Mouse (Mus musculus): Measurements from ENCODE around the gene Ctnnb1. TPM values are rescaled to one million over a fixed set of nuclear protein-coding genes. Genes with fewer than 3 reads are reported as not detected.

Ctnnb1 gene
- total and polyA plus RNA-seq, 2 experiments from 2014 or later, result 214 to 857 TPM

- Histone ChIP-seq H3K9ac (replicated peaks; ENCODE audit: low read depth, low read length) (no peak overlapping the region), H3K36me3 (replicated peaks; ENCODE audit: control insufficient read depth, insufficient read depth, low read length) (0 out of 2 replicates have a peak, but pooled peaks cover 18% of the 10 kb centered on the region), H3K4me2 (ENCODE audit: low read depth, low read length) (no peak overlapping the region), H3K4me3 (ENCODE audit: low read depth, low read length) (no peak overlapping the region), H3K9me3 (replicated peaks; ENCODE audit: control insufficient read depth, low read length) (no peaks in the 10 kb centered on the region), H3K27ac (ENCODE audit: low read depth) (no peak overlapping the region), H3K4me1 (ENCODE audit: control insufficient read depth, insufficient read depth) (peaks cover 52% of the 10 kb centered on the region), H3K27me3 (ENCODE audit: control insufficient read depth, insufficient read depth, low read length) (no peaks in the 10 kb centered on the region)
- DNase-seq (ENCODE audit: low spot score), result no peak
- WGBS, result 80% methylated on average over 3 of the region's 3 CpGs
- no peak for ATAC-seq (ENCODE audit: insufficient read depth, low read depth)
- TF ChIP-seq CTCF (IDR thresholded peaks at IDR 0.05; ENCODE audit: low read depth) (no peak), EP300 (IDR thresholded peaks at IDR 0.05; ENCODE audit: low read depth) (no peak)
These were observed 11.8 kb downstream of the Ctnnb1 start for GRCm38 (mm10) chr9:120940858-120941257.

- ATAC-seq (ENCODE audit: insufficient read depth, low read depth), result no peak
- TF ChIP-seq CTCF (IDR thresholded peaks at IDR 0.05; ENCODE audit: low read depth), result no peak
- TF ChIP-seq EP300 (IDR thresholded peaks at IDR 0.05; ENCODE audit: low read depth), result no peak
These were observed 14.7 kb downstream of the Ctnnb1 start for GRCm38 (mm10) chr9:120943757-120944156.

GRCm38 (mm10) chr9:120944211-120944610 lies 15.2 kb downstream of the Ctnnb1 start:
- DNase-seq (ENCODE audit: low spot score) (no peak), ATAC-seq (ENCODE audit: insufficient read depth, low read depth) (no peak)
- no peaks in the 10 kb centered on the region for H3K27me3 ChIP-seq (ENCODE audit: control insufficient read depth, insufficient read depth, low read length)
- no peak overlapping the region for H3K4me3 ChIP-seq (ENCODE audit: low read depth, low read length)
- H3K9me3 ChIP-seq (replicated peaks; ENCODE audit: control insufficient read depth, low read length), result no peaks in the 10 kb centered on the region
- H3K9ac ChIP-seq (replicated peaks; ENCODE audit: low read depth, low read length), result no peak overlapping the region
- TF ChIP-seq CTCF (IDR thresholded peaks at IDR 0.05; ENCODE audit: low read depth), result no peak
- no peak for TF ChIP-seq EP300 (IDR thresholded peaks at IDR 0.05; ENCODE audit: low read depth)
- peaks cover 36% of the 10 kb centered on the region for H3K4me1 ChIP-seq (ENCODE audit: control insufficient read depth, insufficient read depth)
- H3K36me3 ChIP-seq (replicated peaks; ENCODE audit: control insufficient read depth, insufficient read depth, low read length), result 0 out of 2 replicates have a peak, but pooled peaks cover 18% of the 10 kb centered on the region
- no peak overlapping the region for H3K4me2 ChIP-seq (ENCODE audit: low read depth, low read length)
- WGBS, result 47% methylated on average over 3 of the region's 3 CpGs
- no peak overlapping the region for H3K27ac ChIP-seq (ENCODE audit: low read depth)

More at GRCm38 (mm10) chr9:120943757-120944156, 14.7 kb downstream of the Ctnnb1 start:
- H3K27me3 ChIP-seq (ENCODE audit: control insufficient read depth, insufficient read depth, low read length), result no peaks in the 10 kb centered on the region
- WGBS, result 41% methylated on average over 1 of the region's 1 CpGs
- no peaks in the 10 kb centered on the region for H3K9me3 ChIP-seq (replicated peaks; ENCODE audit: control insufficient read depth, low read length)
- no peak overlapping the region for H3K9ac ChIP-seq (replicated peaks; ENCODE audit: low read depth, low read length)
- no peak overlapping the region for H3K4me3 ChIP-seq (ENCODE audit: low read depth, low read length)
- H3K27ac ChIP-seq (ENCODE audit: low read depth), result no peak overlapping the region
- no peak for DNase-seq (ENCODE audit: low spot score)
- H3K36me3 ChIP-seq (replicated peaks; ENCODE audit: control insufficient read depth, insufficient read depth, low read length), result 0 out of 2 replicates have a peak, but pooled peaks cover 18% of the 10 kb centered on the region
- H3K4me1 ChIP-seq (ENCODE audit: control insufficient read depth, insufficient read depth), result peaks cover 34% of the 10 kb centered on the region
- H3K4me2 ChIP-seq (ENCODE audit: low read depth, low read length), result no peak overlapping the region

- Histone ChIP-seq H3K4me1 (ENCODE audit: control insufficient read depth, insufficient read depth) (peaks cover 31% of the 10 kb centered on the region), H3K27me3 (ENCODE audit: control insufficient read depth, insufficient read depth, low read length) (no peaks in the 10 kb centered on the region), H3K36me3 (replicated peaks; ENCODE audit: control insufficient read depth, insufficient read depth, low read length) (peaks cover 23% of the 10 kb centered on the region), H3K9me3 (replicated peaks; ENCODE audit: control insufficient read depth, low read length) (no peaks in the 10 kb centered on the region), H3K27ac (ENCODE audit: low read depth) (no peak overlapping the region), H3K4me2 (ENCODE audit: low read depth, low read length) (no peak overlapping the region), H3K9ac (replicated peaks; ENCODE audit: low read depth, low read length) (no peak overlapping the region), H3K4me3 (ENCODE audit: low read depth, low read length) (no peak overlapping the region)
- 65% methylated on average over 8 of the region's 8 CpGs for whole genome bisulfite sequencing
- TF ChIP-seq EP300 (IDR thresholded peaks at IDR 0.05; ENCODE audit: low read depth) (no peak), CTCF (IDR thresholded peaks at IDR 0.05; ENCODE audit: low read depth) (no peak)
- ATAC-seq (ENCODE audit: insufficient read depth, low read depth), result no peak
- no peak for DNase-seq (ENCODE audit: low spot score)
These were observed 17.1 kb downstream of the Ctnnb1 start for GRCm38 (mm10) chr9:120946131-120946530.

GRCm38 (mm10) chr9:120948832-120949231 lies 19.8 kb downstream of the Ctnnb1 start:
- peaks cover 41% of the 10 kb centered on the region for H3K36me3 ChIP-seq (replicated peaks; ENCODE audit: control insufficient read depth, insufficient read depth, low read length)
- H3K9ac ChIP-seq (replicated peaks; ENCODE audit: low read depth, low read length), result no peak overlapping the region
- TF ChIP-seq EP300 (IDR thresholded peaks at IDR 0.05; ENCODE audit: low read depth), result no peak
- TF ChIP-seq CTCF (IDR thresholded peaks at IDR 0.05; ENCODE audit: low read depth), result no peak
- H3K4me1 ChIP-seq (ENCODE audit: control insufficient read depth, insufficient read depth), result peaks cover 14% of the 10 kb centered on the region
- no peak overlapping the region for H3K4me2 ChIP-seq (ENCODE audit: low read depth, low read length)
- H3K4me3 ChIP-seq (ENCODE audit: low read depth, low read length), result no peak overlapping the region
- no peak for DNase-seq (ENCODE audit: low spot score)
- no peak for ATAC-seq (ENCODE audit: insufficient read depth, low read depth)
- H3K27me3 ChIP-seq (ENCODE audit: control insufficient read depth, insufficient read depth, low read length), result no peaks in the 10 kb centered on the region
- H3K27ac ChIP-seq (ENCODE audit: low read depth), result no peak overlapping the region
- WGBS, result 96% methylated on average over 1 of the region's 1 CpGs
- H3K9me3 ChIP-seq (replicated peaks; ENCODE audit: control insufficient read depth, low read length), result no peaks in the 10 kb centered on the region

- TF ChIP-seq CTCF (IDR thresholded peaks at IDR 0.05; ENCODE audit: low read depth) (no peak), EP300 (IDR thresholded peaks at IDR 0.05; ENCODE audit: low read depth) (no peak)
- Histone ChIP-seq H3K36me3 (replicated peaks; ENCODE audit: control insufficient read depth, insufficient read depth, low read length) (peaks cover 61% of the 10 kb centered on the region), H3K27ac (ENCODE audit: low read depth) (no peak overlapping the region), H3K9ac (replicated peaks; ENCODE audit: low read depth, low read length) (no peak overlapping the region), H3K9me3 (replicated peaks; ENCODE audit: control insufficient read depth, low read length) (no peaks in the 10 kb centered on the region), H3K4me1 (ENCODE audit: control insufficient read depth, insufficient read depth) (peaks cover 14% of the 10 kb centered on the region), H3K27me3 (ENCODE audit: control insufficient read depth, insufficient read depth, low read length) (no peaks in the 10 kb centered on the region), H3K4me2 (ENCODE audit: low read depth, low read length) (no peak overlapping the region), H3K4me3 (ENCODE audit: low read depth, low read length) (no peak overlapping the region)
- WGBS, result 90% methylated on average over 12 of the region's 12 CpGs
- ATAC-seq (ENCODE audit: insufficient read depth, low read depth) (no peak), DNase-seq (ENCODE audit: low spot score) (no peak)
These were observed 21.7 kb downstream of the Ctnnb1 start for GRCm38 (mm10) chr9:120950761-120951160.

Measured in heart, postnatal 0 days (tissue).